Mouse (Mus musculus) midbrain, embryonic 12.5 days (tissue): ENCODE measurements around the gene C1ql4. TPM values are rescaled to one million over a fixed set of nuclear protein-coding genes. Genes with fewer than 3 reads are reported as not detected.
"Not testable (repeated sequence)": the region's sequence is repeated elsewhere in the genome, so short reads cannot be mapped to it uniquely, and the experiment has no call there.

Experiments used
- ATAC-seq: fragments of 200-750 bp; cut with Nextera tagmentation; 2 replicates; pipeline ENCODE4 v1.8.0; 2017; ENCODE audit warnings: low read depth, moderate TSS enrichment, moderate library complexity; ENCODE audit not compliant: low FRiP score
- H3K27ac ChIP-seq: fragments of 300-500 bp; sonication (generic); replicated peaks from 2 replicates; pipeline ENCODE4 v1.5.1; 2016; ENCODE audit warnings: mild to moderate bottlenecking
- H3K27me3 ChIP-seq: fragments of 300-500 bp; sonication (generic); 2 replicates; pipeline ENCODE4 v1.6.1; 2016; ENCODE audit warnings: mild to moderate bottlenecking
- H3K36me3 ChIP-seq: fragments of 300-500 bp; sonication (generic); 2 replicates; pipeline ENCODE4 v1.6.1; 2016
- H3K4me1 ChIP-seq: fragments of 300-500 bp; sonication (generic); 2 replicates; pipeline ENCODE4 v1.6.1; 2016
- H3K4me2 ChIP-seq: fragments of 300-500 bp; sonication (generic); replicated peaks from 2 replicates; pipeline ENCODE4 v1.6.1; 2016; ENCODE audit warnings: mild to moderate bottlenecking, moderate library complexity
- H3K4me3 ChIP-seq: fragments of 300-500 bp; sonication (generic); 2 replicates; pipeline ENCODE4 v1.5.1; 2016; ENCODE audit warnings: mild to moderate bottlenecking
- H3K9ac ChIP-seq: fragments of 300-500 bp; sonication (generic); replicated peaks from 2 replicates; pipeline ENCODE4 v1.6.1; 2016; ENCODE audit warnings: mild to moderate bottlenecking, moderate library complexity
- H3K9me3 ChIP-seq: fragments of 300-500 bp; sonication (generic); 2 replicates; pipeline ENCODE4 v1.6.1; 2016; ENCODE audit warnings: mild to moderate bottlenecking
- WGBS: fragments of 180-500 bp; shearing (Covaris S2); methylation state at CpG from one replicate; pipeline ENCODE4 v1.1.7; 2016; 5-methylcytosine and 5-hydroxymethylcytosine counted together
- polyA plus RNA-seq: library from polyadenylated mRNA; unstranded; fragments of >200 nt; fragmentation: Nextera tagmentation; extraction: Ambion mirVana; gene quantifications from 2 replicates; pipeline ENCODE4 v1.2.1, GENCODE M21; 2016

Gene C1ql4
- polyA plus RNA-seq, 1 experiment from 2014 or later = 19.9 TPM

DNA sequence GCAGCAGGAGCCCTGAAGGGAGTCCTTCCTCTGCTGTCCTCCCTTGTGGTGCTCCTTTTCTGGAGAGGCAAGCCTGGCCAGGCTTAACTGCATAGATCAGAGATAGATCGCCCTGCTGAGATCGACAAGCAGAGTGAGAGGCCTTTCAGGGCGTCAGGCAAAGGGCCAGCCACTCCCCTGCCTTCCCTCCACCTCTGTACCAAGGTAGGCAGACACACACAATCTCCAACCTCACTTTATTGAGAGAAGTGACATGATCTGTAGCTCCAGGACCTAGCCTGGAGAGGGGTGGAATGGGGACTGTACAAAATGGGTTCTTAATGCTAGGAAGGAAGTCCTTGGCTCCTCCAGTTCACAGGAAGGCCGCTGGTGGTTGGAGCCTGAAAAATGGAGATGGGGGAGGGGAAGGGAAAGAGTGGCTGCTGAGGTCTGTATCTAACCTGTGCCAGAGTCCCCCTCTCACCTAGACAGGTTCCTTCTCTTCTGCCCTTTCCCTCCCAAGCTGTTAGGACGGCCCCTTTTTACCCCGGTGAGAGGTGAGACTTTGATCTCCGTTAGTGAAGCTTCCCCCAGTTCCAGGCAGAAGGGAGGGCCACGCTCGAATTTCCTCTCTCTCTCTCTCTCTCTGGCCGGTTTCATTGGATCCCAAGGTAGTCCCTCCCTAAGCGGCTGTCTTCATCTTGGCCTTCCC is 3.6 kb downstream of the C1ql4 start:
- Histone ChIP-seq H3K4me1 (peaks cover 14% of the 10 kb centered on the region), H3K36me3 (peaks cover 34% of the 10 kb centered on the region), H3K4me3 (no peak overlapping the region), H3K27ac (no peak overlapping the region), H3K27me3 (peaks cover 58% of the 10 kb centered on the region), H3K4me2 (peak overlapping the region; percentile 22), H3K9ac (0 out of 2 replicates have a peak overlapping the region, but pooled peaks have one; percentile 28), H3K9me3 (no peaks in the 10 kb centered on the region)
- ATAC-seq = no peak
- 6% methylated on average over 11 of the region's 11 CpGs for WGBS

DNA sequence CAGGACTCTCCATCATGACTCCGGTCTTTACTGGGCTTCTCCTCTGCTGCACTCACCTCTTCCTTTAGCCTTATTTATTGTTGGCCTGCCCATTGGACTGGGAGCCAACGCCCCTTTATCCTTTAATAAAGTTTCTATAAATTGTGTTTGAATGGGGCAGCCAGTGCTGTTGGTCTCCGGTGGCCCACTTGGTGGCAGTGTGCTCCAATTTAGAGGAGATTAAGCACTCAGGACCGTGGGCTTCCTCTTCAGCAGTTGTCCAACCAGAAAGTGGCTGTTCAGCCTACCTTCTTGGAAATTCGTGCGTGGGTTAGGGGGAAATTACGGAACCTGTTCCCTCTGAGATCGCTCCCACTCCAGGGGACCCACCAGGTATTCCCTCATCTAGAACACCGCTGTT is 4.4 kb downstream of the C1ql4 start:
- H3K36me3 ChIP-seq = peaks cover 39% of the 10 kb centered on the region
- H3K4me1 ChIP-seq = peaks cover 12% of the 10 kb centered on the region
- no peak overlapping the region for H3K27ac ChIP-seq
- H3K27me3 ChIP-seq = peaks cover 50% of the 10 kb centered on the region
- no peak overlapping the region for H3K9ac ChIP-seq
- H3K9me3 ChIP-seq = no peaks in the 10 kb centered on the region
- WGBS = 71% methylated on average over 9 of the region's 9 CpGs
- H3K4me2 ChIP-seq = no peak overlapping the region
- ATAC-seq = no peak
- H3K4me3 ChIP-seq = no peak overlapping the region

DNA sequence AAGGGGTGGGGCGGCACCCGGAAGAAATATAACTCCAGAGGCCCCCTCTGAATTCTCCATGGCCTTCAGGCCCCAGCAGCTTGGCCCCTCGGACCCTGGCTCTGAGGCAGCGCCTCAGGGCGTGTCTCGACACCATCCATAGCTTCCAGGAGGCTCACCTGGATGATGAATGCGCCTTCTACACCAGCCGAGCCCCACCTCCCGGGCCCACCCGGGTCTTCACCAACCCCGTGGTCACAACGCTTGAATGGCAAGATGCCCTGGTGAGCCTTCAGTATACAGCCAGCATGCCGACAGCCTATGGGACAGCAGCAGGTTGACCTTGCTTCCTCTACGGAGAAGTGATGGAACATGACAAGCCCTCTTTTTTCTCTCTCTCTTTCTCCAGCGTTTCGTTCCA is 4.8 kb downstream of the C1ql4 start:
- Histone ChIP-seq H3K27me3 (peaks cover 46% of the 10 kb centered on the region), H3K9me3 (no peaks in the 10 kb centered on the region), H3K4me2 (no peak overlapping the region), H3K9ac (no peak overlapping the region), H3K27ac (no peak overlapping the region), H3K4me1 (peaks cover 11% of the 10 kb centered on the region), H3K36me3 (peaks cover 43% of the 10 kb centered on the region), H3K4me3 (no peak overlapping the region)
- WGBS = 96% methylated on average over 16 of the region's 16 CpGs
- no peak for ATAC-seq

DNA sequence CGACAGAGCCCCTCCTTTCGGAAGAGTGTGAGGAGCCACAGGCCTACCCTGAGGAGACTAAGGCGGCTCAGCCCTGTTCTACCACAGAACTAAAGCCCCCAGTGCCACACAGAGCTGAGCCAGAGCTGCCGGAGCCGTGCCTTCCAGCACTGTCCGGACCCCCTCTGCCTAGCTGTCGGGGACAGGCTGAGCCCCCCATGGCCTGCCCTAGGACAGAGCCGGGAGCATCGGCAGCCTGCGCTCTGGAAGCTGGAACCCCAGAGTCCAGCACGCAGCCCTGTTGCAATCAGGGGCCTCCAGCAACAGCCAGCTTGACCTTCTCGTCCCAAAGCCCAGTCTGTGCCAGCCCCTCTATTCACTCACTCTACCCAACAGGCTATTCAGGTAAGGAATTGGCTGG is 5.3 kb downstream of the C1ql4 start:
- H3K4me2 ChIP-seq = no peak overlapping the region
- 93% methylated on average over 12 of the region's 12 CpGs for WGBS
- H3K27ac ChIP-seq = no peak overlapping the region
- peaks cover 41% of the 10 kb centered on the region for H3K27me3 ChIP-seq
- H3K4me1 ChIP-seq = peaks cover 11% of the 10 kb centered on the region
- no peak for ATAC-seq
- no peak overlapping the region for H3K9ac ChIP-seq
- peaks cover 49% of the 10 kb centered on the region for H3K36me3 ChIP-seq
- no peaks in the 10 kb centered on the region for H3K9me3 ChIP-seq
- H3K4me3 ChIP-seq = no peak overlapping the region

DNA sequence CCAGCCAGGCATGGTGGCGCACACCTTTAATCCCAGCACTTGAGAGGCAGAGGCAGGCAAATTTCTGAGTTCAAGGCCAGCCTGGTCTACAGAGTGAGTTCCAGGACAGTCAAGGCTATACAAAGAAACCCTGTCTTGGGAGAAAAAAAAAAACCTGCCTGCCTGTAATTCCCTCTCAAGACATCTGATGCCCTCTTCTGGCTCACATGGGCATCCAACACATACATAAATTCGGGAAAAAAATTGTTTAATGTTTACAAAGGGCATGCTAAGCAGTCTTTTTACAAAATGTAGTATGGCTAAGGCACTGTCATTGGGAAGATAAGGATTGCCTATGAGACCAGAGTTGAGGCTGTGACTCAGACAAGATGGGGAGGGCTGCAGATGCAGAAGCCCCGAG is 7.8 kb downstream of the C1ql4 start:
- H3K4me1 ChIP-seq = peaks cover 28% of the 10 kb centered on the region
- 89% methylated on average over 3 of the region's 3 CpGs for WGBS
- peaks cover 16% of the 10 kb centered on the region for H3K27me3 ChIP-seq
- peaks cover 53% of the 10 kb centered on the region for H3K36me3 ChIP-seq
- no peaks in the 10 kb centered on the region for H3K9me3 ChIP-seq
- no peak overlapping the region for H3K9ac ChIP-seq
- no peak overlapping the region for H3K4me2 ChIP-seq
- H3K27ac ChIP-seq = no peak overlapping the region
- no peak for ATAC-seq
- no peak overlapping the region for H3K4me3 ChIP-seq

DNA sequence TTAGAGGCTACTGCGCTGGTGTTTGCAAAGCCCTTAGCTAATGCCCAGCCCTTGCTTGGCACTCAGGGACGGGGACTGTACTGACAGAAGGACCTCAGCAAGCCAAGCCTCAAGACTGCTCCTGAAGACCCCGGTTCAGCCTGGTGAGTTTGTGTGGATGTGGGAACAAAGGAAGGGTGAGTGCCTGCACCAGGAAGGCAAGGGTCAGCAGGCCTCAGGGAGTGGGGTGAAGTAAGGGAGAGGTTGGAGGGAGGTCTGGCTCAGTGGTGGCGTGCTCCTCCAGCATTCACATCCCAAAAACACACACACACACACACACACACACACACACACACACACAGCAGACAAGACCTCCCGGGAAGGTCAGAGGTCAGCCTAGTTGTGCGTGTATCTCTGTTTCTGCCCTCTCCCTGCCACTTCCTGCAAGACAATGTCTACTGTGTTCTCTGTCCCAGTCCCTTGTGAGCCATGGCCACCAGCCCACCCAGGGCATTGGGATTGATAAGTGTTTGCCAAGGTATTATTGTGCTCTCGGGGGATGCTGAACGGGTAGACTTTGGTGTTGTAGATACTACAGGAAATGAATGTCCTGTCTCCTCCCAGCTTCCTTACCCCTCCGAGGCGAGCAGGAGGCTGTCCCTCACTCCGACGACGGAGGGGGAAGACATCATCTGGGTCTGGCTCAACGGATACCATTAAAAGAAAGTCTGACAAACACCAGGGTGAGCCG is 9.3 kb downstream of the C1ql4 start:
- Histone ChIP-seq H3K9ac (no peak overlapping the region), H3K4me1 (peaks cover 30% of the 10 kb centered on the region), H3K27me3 (peaks cover 2% of the 10 kb centered on the region), H3K36me3 (peaks cover 53% of the 10 kb centered on the region), H3K9me3 (no peaks in the 10 kb centered on the region), H3K27ac (no peak overlapping the region), H3K4me2 (no peak overlapping the region), H3K4me3 (no peak overlapping the region)
- no peak for ATAC-seq
- WGBS = 90% methylated on average over 15 of the region's 15 CpGs

DNA sequence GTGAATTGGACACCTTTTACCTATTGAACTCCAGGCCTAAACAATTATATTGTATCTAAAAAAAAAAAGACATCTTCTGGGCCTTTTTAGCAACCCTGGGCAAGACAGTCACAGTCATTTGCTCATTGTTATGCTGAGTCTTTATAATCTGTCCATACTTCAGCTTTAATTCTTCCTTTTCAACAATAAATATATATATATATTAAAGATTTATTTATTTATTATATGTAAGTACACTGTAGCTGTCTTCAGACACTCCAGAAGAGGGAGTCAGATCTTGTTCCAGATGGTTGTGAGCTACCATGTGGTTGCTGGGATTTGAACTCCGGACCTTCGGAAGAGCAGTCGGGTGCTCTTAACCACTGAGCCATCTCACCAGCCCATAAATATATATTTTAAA is 11.6 kb downstream of the C1ql4 start:
- H3K9me3 ChIP-seq, H3K27me3 ChIP-seq, ATAC-seq, H3K27ac ChIP-seq, H3K9ac ChIP-seq: not testable (repeated sequence)
- Histone ChIP-seq H3K36me3 (peaks cover 30% of the 10 kb centered on the region), H3K4me2 (peak overlapping the region; percentile 82), H3K4me1 (peaks cover 30% of the 10 kb centered on the region), H3K4me3 (0 out of 2 replicates have a peak overlapping the region, but pooled peaks have one; percentile 62)
- WGBS = 96% methylated on average over 3 of the region's 3 CpGs

DNA sequence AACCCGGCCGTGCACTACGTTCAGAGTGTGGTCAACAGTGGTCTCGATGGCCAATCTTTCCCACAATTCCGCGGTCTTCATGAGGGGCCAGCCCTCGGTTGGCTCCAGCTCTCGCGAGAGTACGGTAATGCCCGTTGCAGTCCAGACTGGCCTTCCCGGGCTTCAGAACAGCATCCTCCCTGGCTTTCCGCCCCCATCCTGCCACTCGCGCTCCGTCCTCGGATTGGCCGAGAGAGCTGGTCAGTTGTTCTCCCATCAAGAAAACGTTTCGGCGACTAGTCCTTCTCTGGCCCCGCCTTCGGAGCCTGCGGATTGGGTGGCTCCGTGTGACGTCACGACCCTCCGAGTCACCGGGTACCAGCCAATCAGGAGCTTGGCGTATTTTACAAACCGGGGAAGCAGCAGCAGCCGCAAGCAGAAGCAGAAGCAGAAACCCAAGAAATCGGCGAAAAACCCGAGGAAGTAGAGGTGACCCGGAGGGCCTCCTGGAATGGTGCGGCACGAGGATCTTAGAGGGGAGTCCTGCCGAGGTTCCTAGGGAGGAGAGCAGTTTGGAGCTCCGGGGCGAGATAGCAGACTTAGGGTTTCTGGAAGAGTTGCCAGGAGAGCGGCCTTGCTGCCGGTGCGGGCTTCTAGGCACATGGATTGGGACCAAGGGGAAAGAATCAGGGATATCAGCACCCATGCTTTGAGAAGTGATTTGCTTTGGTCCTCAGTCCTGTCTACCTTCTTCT is 12.8 kb downstream of the C1ql4 start:
- Histone ChIP-seq H3K4me3 (peak overlapping the region; percentile 62), H3K27me3 (peaks cover 3% of the 10 kb centered on the region; the same call in 1 of the 2 replicates), H3K4me2 (peak overlapping the region; percentile 82), H3K9me3 (no peaks in the 10 kb centered on the region), H3K27ac (peak overlapping the region; percentile 96), H3K4me1 (peaks cover 30% of the 10 kb centered on the region), H3K9ac (peak overlapping the region; percentile 72), H3K36me3 (peaks cover 19% of the 10 kb centered on the region)
- peak; percentile 99 for ATAC-seq
- under 1% methylated on average over 44 of the region's 44 CpGs for WGBS

DNA sequence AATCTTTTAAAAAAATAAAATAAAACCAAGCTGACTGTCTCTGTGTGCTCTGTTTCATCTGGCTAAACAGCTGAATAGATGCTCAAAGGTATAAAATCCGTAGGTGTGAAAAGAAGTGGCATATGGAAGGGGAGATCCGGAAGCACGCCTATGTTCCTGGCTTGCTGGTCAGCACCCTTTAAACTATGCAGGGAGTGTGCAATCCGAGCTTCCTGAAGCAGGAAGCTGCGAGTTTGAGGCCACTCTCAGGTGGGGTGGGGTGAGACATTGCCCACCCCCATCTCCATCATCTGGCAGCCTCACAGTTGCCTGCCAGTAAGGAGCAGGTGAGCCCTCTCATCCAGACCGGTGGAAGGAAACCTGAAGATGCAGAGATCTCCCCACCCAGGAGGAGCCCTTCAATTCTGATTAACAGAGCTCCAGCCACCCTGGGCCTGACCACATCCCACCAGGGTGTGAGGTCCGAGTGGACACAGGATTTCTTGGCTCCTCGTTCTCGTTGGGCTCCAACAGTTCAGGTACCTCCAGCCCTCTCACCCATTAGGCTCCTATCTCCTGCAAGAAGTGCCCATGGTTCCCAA is 13.5 kb downstream of the C1ql4 start, which contains the start of gene Troap:
Gene Troap, plus strand, starts transcription at position 557 of the 581 bp plus-strand sequence.
- Histone ChIP-seq H3K4me2 (peak within 1 kb of the TSS; percentile 82), H3K27ac (peak within 1 kb of the TSS; percentile 96), H3K27me3 (peaks cover 4% of the 10 kb centered on the region), H3K36me3 (peaks cover 19% of the 10 kb centered on the region), H3K9me3 (no peaks in the 10 kb centered on the region), H3K9ac (peak within 1 kb of the TSS; percentile 72), H3K4me3 (peak within 1 kb of the TSS; percentile 62), H3K4me1 (peaks cover 30% of the 10 kb centered on the region)
- ATAC-seq = no peak
- WGBS = 23% methylated on average over 9 of the region's 9 CpGs

DNA sequence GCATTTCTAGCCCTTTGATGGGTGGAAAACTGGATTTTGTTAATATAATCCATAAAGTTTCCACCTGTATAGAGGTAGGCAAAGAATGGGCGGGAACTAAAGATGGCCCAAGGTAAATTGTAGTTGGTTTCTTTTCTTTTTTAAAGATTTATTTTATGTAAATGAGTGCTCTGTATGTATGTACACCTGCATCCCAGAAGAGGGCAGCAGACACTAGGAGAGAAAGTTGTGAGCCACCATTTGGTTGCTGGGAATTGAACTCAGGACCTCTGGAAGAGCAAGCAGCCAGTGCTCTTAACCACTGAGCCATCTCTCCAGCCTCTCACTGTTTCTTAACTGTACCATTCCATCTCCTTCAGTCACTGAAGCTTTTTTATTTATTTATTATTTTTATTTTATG is 15.6 kb downstream of the C1ql4 start:
- ATAC-seq = no peak
- no peak overlapping the region for H3K9ac ChIP-seq
- H3K36me3 ChIP-seq = 0 out of 2 replicates have a peak, but pooled peaks cover 1% of the 10 kb centered on the region
- H3K4me2 ChIP-seq = no peak overlapping the region
- H3K4me1 ChIP-seq = peaks cover 21% of the 10 kb centered on the region
- 86% methylated on average over 1 of the region's 1 CpGs for WGBS
- no peaks in the 10 kb centered on the region for H3K9me3 ChIP-seq
- H3K4me3 ChIP-seq = no peak overlapping the region
- H3K27ac ChIP-seq = no peak overlapping the region
- H3K27me3 ChIP-seq = peaks cover 7% of the 10 kb centered on the region

DNA sequence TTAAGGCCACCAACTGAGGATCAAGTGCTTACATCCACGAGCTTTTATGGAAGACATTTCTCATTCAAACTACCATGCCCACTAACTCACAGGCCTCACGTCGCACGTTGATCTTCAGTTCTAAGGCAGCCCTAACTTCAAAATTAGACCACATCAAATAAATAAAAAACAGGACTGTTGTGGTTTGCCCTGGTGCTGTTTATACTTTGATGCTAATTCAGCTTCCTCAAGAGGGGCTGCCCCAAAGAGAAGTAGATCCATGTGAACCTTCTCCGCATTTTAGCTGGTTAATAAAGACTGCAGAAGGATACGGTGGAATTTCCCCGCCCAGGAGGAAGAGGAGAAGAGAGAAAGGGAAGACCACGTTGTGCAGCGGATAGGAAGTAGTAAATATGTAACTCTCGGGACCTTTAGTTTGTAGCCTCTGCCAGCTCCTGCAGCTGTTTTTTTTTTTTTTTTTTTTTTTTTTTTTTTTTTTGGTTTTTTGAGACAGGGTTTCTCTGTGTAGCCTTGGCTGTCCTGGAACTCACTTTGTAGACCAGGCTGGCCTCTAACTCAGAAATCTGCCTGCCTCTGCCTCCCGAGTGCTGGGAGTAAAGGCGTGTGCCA is 22.0 kb downstream of the C1ql4 start:
- ATAC-seq = no peak

More for the DNA sequence above, 22.0 kb downstream of the C1ql4 start:
- no peak overlapping the region for H3K9ac ChIP-seq
- no peaks in the 10 kb centered on the region for H3K9me3 ChIP-seq
- no peak overlapping the region for H3K4me2 ChIP-seq
- H3K27me3 ChIP-seq = peaks cover 23% of the 10 kb centered on the region
- no peaks in the 10 kb centered on the region for H3K36me3 ChIP-seq
- no peaks in the 10 kb centered on the region for H3K4me1 ChIP-seq
- H3K4me3 ChIP-seq = no peak overlapping the region
- WGBS = 85% methylated on average over 12 of the region's 12 CpGs
- H3K27ac ChIP-seq = no peak overlapping the region
